In genomic region chr4:106778116-106778788, GRCm38 (mm10) we compare ENCODE assay signal across 8 mouse cellular contexts. TPM values are rescaled to one million over a fixed set of nuclear protein-coding genes. Genes with fewer than 3 reads are reported as not detected.
DNase-seq lines count a peak whose midpoint lies in the region; ATAC-seq lines count a peak whose summit lies in the region.

No protein-coding gene starts in this region.

- H3K36me3 ChIP-seq in hindbrain, embryonic 14.5 days (replicated peaks; ENCODE audit: control insufficient read depth, insufficient read depth): no peaks in the 10 kb centered on the region
- H3K36me3 ChIP-seq in lung, embryonic 16.5 days (ENCODE audit: control insufficient read depth, insufficient read depth, low read length): no peaks in the 10 kb centered on the region

- no peak overlapping the region for H3K9ac ChIP-seq in hindbrain, embryonic 14.5 days
- no peak overlapping the region for H3K9ac ChIP-seq in lung, embryonic 16.5 days (ENCODE audit: low read length)

- no peak overlapping the region for H3K4me3 ChIP-seq in hindbrain, embryonic 14.5 days (replicated peaks; ENCODE audit: low read length)
- no peak overlapping the region for H3K4me3 ChIP-seq in lung, embryonic 16.5 days (ENCODE audit: low read length)

- WGBS in hindbrain, embryonic 14.5 days: 36% methylated on average over 5 of the region's 5 CpGs
- 50% methylated on average over 4 of the region's 5 CpGs for WGBS in lung, embryonic 16.5 days

- no peaks in the 10 kb centered on the region for H3K9me3 ChIP-seq in hindbrain, embryonic 14.5 days (ENCODE audit: control insufficient read depth, low read length)
- H3K9me3 ChIP-seq in lung, embryonic 16.5 days (ENCODE audit: control insufficient read depth, low read length): no peaks in the 10 kb centered on the region

- H3K4me2 ChIP-seq in hindbrain, embryonic 14.5 days (replicated peaks): no peak overlapping the region
- no peak overlapping the region for H3K4me2 ChIP-seq in lung, embryonic 16.5 days (ENCODE audit: low read depth, low read length)

- H3K4me1 ChIP-seq in hindbrain, embryonic 14.5 days (replicated peaks; ENCODE audit: control insufficient read depth, insufficient read depth, low read length): peaks cover 34% of the 10 kb centered on the region
- peaks cover 24% of the 10 kb centered on the region for H3K4me1 ChIP-seq in lung, embryonic 16.5 days (replicated peaks; ENCODE audit: control insufficient read depth, insufficient read depth, low read length)

- peak; percentile 86 to 87 for DNase-seq in adrenal gland, adult 18-20 months (ENCODE audit: low spot score in 2 of 2)
- peak; percentile 87 for DNase-seq in embryo, embryonic 10 days (ENCODE audit: low spot score)
- peak; percentile 96 to 99 for DNase-seq in gastrocnemius, adult 8-10 months (ENCODE audit: low spot score in 2 of 2)
- DNase-seq in hindbrain, embryonic 14.5 days (ENCODE audit: low spot score): peak; percentile 82
- peak; percentile 72 to 91 for DNase-seq in layer of hippocampus, postnatal 14 days (ENCODE audit: low spot score in 2 of 2)
- DNase-seq in retina, adult 2 months (ENCODE audit: low read depth, low spot score): peak; percentile 38
- no peak for DNase-seq in B cell, adult 2 months

- ATAC-seq in hindbrain, embryonic 14.5 days (ENCODE audit: low FRiP score): peak; percentile 82
- peak; percentile 98 for ATAC-seq in lung, embryonic 16.5 days (ENCODE audit: low read depth)

- peak overlapping the region; percentile 76 for H3K27ac ChIP-seq in hindbrain, embryonic 14.5 days
- H3K27ac ChIP-seq in lung, embryonic 16.5 days (ENCODE audit: low read length): peak overlapping the region; percentile 72

- no peaks in the 10 kb centered on the region for H3K27me3 ChIP-seq in hindbrain, embryonic 14.5 days (ENCODE audit: control insufficient read depth, insufficient read depth, low read length)
- no peaks in the 10 kb centered on the region for H3K27me3 ChIP-seq in lung, embryonic 16.5 days (ENCODE audit: control insufficient read depth, insufficient read depth, low read depth, low read length)

RNA-seq across cellular contexts. Expression of gene Acot11, which starts 26.5 kb away (rescaled TPM):
- 100 to 1,000 TPM in 1 of 2 experiments, 10 to 100 TPM in 1; 99.8 to 239 TPM for total RNA-seq in adrenal gland, adult 18-20 months (2021)
- 10 to 100 TPM in 2 of 4 experiments, 1 to 10 TPM in 2; 9.1 to 12.9 (median 10.1) TPM for total RNA-seq in gastrocnemius, adult 8-10 months (2022)
- polyA plus RNA-seq in hindbrain, embryonic 14.5 days (2014; fragmentation: Nextera tagmentation; extraction: Ambion mirVana): 2.0 and 2.1 TPM in 2 replicates
- total RNA-seq in layer of hippocampus, postnatal 14 days (2021): 10 to 100 TPM; 43.7 to 53.3 TPM
- polyA plus RNA-seq in lung, embryonic 16.5 days (2015; fragmentation: Nextera tagmentation; extraction: Ambion mirVana): 2.1 and 2.4 TPM in 2 replicates

RNA-seq across cellular contexts. Expression of gene Fam151a, which starts 44.6 kb away (rescaled TPM):
- under 1 TPM; 0.20 to 0.26 TPM for total RNA-seq in adrenal gland, adult 18-20 months (2021)
- not detected for total RNA-seq in gastrocnemius, adult 8-10 months (2022)
- polyA plus RNA-seq in hindbrain, embryonic 14.5 days (2014; fragmentation: Nextera tagmentation; extraction: Ambion mirVana): not detected in 2 replicates
- total RNA-seq in layer of hippocampus, postnatal 14 days (2021): not detected
- 0.18 and 0.30 TPM in 2 replicates for polyA plus RNA-seq in lung, embryonic 16.5 days (2015; fragmentation: Nextera tagmentation; extraction: Ambion mirVana)

RNA-seq across cellular contexts. Expression of gene Mroh7, which starts 47.5 kb away (rescaled TPM):
- total RNA-seq in adrenal gland, adult 18-20 months (2021): 1 to 10 TPM; 1.5 to 1.7 TPM
- under 1 TPM in 2 of 4 experiments, not detected in 2; 0.12 to 0.19 TPM for total RNA-seq in gastrocnemius, adult 8-10 months (2022)
- 0.83 and 1.1 TPM in 2 replicates for polyA plus RNA-seq in hindbrain, embryonic 14.5 days (2014; fragmentation: Nextera tagmentation; extraction: Ambion mirVana)
- 1 to 10 TPM; 1.5 to 2.1 TPM for total RNA-seq in layer of hippocampus, postnatal 14 days (2021)
- 0.13 TPM in 1 of 2 replicates, not detected in the other for polyA plus RNA-seq in lung, embryonic 16.5 days (2015; fragmentation: Nextera tagmentation; extraction: Ambion mirVana)

Comparison
In these comparisons a context has a peak if more than half of its experiments do, and no peak if none do; other contexts are left out.
1. DNase-seq: peak in adrenal gland, adult 18-20 months (2 of 2), embryo, embryonic 10 days (single experiment), gastrocnemius, adult 8-10 months (2 of 2), hindbrain, embryonic 14.5 days (single experiment), layer of hippocampus, postnatal 14 days (2 of 2) and retina, adult 2 months (single experiment); none in B cell, adult 2 months (0 of 2).